Mouse (Mus musculus): Measurements from ENCODE around the gene Kcnq2. TPM values are rescaled to one million over a fixed set of nuclear protein-coding genes. Genes with fewer than 3 reads are reported as not detected.

Kcnq2 gene
- polyA plus RNA-seq, 1 experiment: not detected

DNA sequence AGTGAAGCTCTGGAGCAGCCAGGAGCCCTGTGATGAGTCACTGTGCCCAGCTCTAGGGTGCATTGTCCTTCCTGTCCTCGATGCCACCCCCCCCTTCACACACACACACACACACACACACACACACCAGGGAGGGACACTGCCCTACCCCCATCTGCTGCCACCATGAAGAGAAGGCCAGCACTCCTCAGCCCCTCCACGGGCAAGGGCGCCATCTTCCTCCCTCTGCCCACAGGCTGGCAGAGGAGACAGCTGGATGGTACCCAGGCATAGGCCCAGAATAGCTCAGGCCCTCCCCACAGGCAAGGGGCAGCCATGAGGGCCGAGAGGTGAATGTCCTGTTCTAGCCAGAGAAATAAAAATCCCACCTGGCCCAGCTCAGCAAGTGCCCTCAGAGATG lies 20.7 kb upstream of the Kcnq2 start:
- Histone ChIP-seq H3K27me3 (ENCODE audit: control insufficient read depth, insufficient read depth, low read length) (0 out of 2 replicates have a peak, but pooled peaks cover 5% of the 10 kb centered on the region), H3K27ac (ENCODE audit: insufficient read depth, low read length) (no peak overlapping the region), H3K4me1 (ENCODE audit: control insufficient read depth, insufficient read depth, insufficient read length) (no peaks in the 10 kb centered on the region; the same call in 1 of the 2 replicates), H3K36me3 (ENCODE audit: control insufficient read depth, insufficient read depth, low read length) (no peaks in the 10 kb centered on the region), H3K4me3 (ENCODE audit: extremely low read depth, insufficient read depth, insufficient read length) (no peak overlapping the region)
- TF ChIP-seq CTCF (IDR thresholded peaks at IDR 0.05; ENCODE audit: extremely low read depth, insufficient read depth, insufficient read length, insufficient replicate concordance) (no peak), POLR2A (IDR thresholded peaks at IDR 0.05; ENCODE audit: low read depth, low read length) (no peak)
- DNase-seq (ENCODE audit: low read depth in 1 of 2, low spot score in 2 of 2): no peak
- WGBS: 50% methylated on average over 4 of the region's 4 CpGs

DNA sequence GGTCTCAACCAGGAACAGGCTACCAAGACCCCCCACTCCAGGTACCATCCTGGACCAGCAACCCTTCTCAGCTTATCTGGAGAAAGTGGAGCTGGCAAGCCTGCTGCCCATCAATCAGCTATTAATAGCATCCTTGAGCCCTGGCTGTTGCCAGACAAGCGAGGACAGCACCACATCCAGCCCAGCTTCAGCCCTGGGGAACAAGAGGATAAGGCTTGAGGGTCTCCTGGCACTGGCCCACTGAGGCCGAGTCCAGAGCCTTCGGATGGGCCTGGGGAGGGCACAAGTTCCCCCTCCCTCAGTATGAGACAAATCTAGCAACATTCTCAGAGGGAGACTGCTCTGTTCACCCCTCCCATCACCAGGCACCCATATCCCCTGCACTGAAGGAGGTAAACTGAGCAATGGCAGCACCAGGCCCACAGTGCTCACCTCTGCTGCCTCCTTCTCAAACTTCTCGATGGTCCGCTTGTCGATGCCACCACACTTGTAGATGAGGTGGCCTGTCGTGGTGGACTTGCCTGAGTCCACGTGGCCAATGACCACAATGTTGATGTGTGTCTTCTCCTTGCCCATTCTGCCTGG lies 19.8 kb upstream of the Kcnq2 start:
- WGBS: 83% methylated on average over 8 of the region's 8 CpGs
- TF ChIP-seq POLR2A (IDR thresholded peaks at IDR 0.05; ENCODE audit: low read depth, low read length): no peak
- TF ChIP-seq CTCF (IDR thresholded peaks at IDR 0.05; ENCODE audit: extremely low read depth, insufficient read depth, insufficient read length, insufficient replicate concordance): no peak
- DNase-seq (ENCODE audit: low read depth in 1 of 2, low spot score in 2 of 2): no peak
- Histone ChIP-seq H3K27me3 (ENCODE audit: control insufficient read depth, insufficient read depth, low read length) (0 out of 2 replicates have a peak, but pooled peaks cover 5% of the 10 kb centered on the region), H3K4me1 (ENCODE audit: control insufficient read depth, insufficient read depth, insufficient read length) (no peaks in the 10 kb centered on the region; the same call in 1 of the 2 replicates), H3K36me3 (ENCODE audit: control insufficient read depth, insufficient read depth, low read length) (no peaks in the 10 kb centered on the region), H3K27ac (ENCODE audit: insufficient read depth, low read length) (no peak overlapping the region), H3K4me3 (ENCODE audit: extremely low read depth, insufficient read depth, insufficient read length) (no peak overlapping the region)

DNA sequence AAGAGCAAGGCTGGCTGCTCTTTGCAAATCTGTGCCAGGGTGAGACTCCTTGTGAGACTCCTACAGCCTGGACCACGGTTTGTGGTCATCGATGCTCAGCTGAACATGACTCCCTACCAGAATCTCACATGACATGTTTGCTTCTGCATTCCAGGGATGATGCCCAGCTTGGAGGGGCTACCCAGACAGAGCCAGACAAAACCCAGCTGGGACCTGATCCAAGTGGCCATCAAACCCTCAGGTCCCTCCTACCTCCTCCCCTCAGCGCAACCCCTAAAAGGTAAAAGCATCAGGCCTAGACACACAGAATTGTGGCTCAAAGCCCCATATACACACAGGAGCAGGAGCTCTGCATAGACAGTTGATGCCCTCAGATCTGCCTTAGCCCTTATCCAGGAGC lies 19.3 kb upstream of the Kcnq2 start:
- H3K4me3 ChIP-seq (ENCODE audit: extremely low read depth, insufficient read depth, insufficient read length): no peak overlapping the region
- no peak overlapping the region for H3K27ac ChIP-seq (ENCODE audit: insufficient read depth, low read length)
- TF ChIP-seq CTCF (IDR thresholded peaks at IDR 0.05; ENCODE audit: extremely low read depth, insufficient read depth, insufficient read length, insufficient replicate concordance) (no peak), POLR2A (IDR thresholded peaks at IDR 0.05; ENCODE audit: low read depth, low read length) (no peak)
- no peaks in the 10 kb centered on the region; the same call in 1 of the 2 replicates for H3K4me1 ChIP-seq (ENCODE audit: control insufficient read depth, insufficient read depth, insufficient read length)
- DNase-seq (ENCODE audit: low read depth in 1 of 2, low spot score in 2 of 2): no peak
- 0 out of 2 replicates have a peak, but pooled peaks cover 5% of the 10 kb centered on the region for H3K27me3 ChIP-seq (ENCODE audit: control insufficient read depth, insufficient read depth, low read length)
- WGBS: 85% methylated on average over 3 of the region's 3 CpGs
- no peaks in the 10 kb centered on the region for H3K36me3 ChIP-seq (ENCODE audit: control insufficient read depth, insufficient read depth, low read length)

DNA sequence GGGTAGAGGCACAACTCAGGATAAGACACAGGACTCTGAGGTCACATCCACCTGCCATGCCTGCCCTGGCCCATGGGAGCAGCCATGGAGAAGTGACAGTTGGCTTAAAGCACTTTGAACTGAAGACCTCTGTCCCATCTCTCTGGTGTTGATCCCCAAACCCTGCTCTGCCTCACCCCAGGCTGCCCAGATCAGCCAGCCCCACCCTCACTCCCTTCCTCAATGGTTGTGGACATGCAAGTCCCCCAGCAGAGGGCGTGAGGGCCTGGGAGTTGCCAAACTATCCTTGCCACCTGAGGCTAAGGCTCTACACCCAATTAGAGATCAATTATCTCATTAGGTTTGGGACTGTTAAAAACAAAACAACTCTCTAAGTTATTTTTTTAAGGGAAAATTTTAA lies 18.7 kb upstream of the Kcnq2 start:
- no peaks in the 10 kb centered on the region for H3K36me3 ChIP-seq (ENCODE audit: control insufficient read depth, insufficient read depth, low read length)
- H3K27me3 ChIP-seq (ENCODE audit: control insufficient read depth, insufficient read depth, low read length): 0 out of 2 replicates have a peak, but pooled peaks cover 5% of the 10 kb centered on the region
- WGBS: 8% methylated on average over 1 of the region's 1 CpGs
- no peaks in the 10 kb centered on the region; the same call in 1 of the 2 replicates for H3K4me1 ChIP-seq (ENCODE audit: control insufficient read depth, insufficient read depth, insufficient read length)
- no peak overlapping the region for H3K4me3 ChIP-seq (ENCODE audit: extremely low read depth, insufficient read depth, insufficient read length)
- TF ChIP-seq POLR2A (IDR thresholded peaks at IDR 0.05; ENCODE audit: low read depth, low read length) (no peak), CTCF (IDR thresholded peaks at IDR 0.05; ENCODE audit: extremely low read depth, insufficient read depth, insufficient read length, insufficient replicate concordance) (peak; percentile 24; the same call in 1 of the 2 replicates)
- peak in 1 of 2 experiments; percentile 12 for DNase-seq (ENCODE audit: low read depth in 1 of 2, low spot score in 2 of 2)
- no peak overlapping the region for H3K27ac ChIP-seq (ENCODE audit: insufficient read depth, low read length)

DNA sequence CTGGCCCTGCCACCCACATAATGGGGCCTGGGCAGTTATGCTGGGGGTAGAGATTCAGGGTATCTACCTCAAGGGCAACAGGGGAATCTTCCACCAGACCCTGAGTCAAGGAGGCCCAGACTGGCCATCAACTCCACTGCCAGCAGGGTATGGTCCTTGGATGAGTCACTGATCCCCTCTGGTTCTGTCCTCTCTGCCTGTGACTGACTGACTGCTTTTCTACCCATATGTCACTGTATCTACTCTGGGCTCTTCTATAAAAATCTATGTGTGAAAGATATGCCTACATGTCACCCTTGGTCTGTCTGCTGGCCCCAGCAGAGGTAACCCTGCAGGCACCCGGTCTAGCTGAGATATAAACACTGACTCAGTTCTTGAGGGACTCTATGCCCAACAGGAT lies 18.0 kb upstream of the Kcnq2 start:
- Histone ChIP-seq H3K36me3 (ENCODE audit: control insufficient read depth, insufficient read depth, low read length) (no peaks in the 10 kb centered on the region), H3K4me3 (ENCODE audit: extremely low read depth, insufficient read depth, insufficient read length) (no peak overlapping the region), H3K4me1 (ENCODE audit: control insufficient read depth, insufficient read depth, insufficient read length) (no peaks in the 10 kb centered on the region; the same call in 1 of the 2 replicates), H3K27ac (ENCODE audit: insufficient read depth, low read length) (no peak overlapping the region), H3K27me3 (ENCODE audit: control insufficient read depth, insufficient read depth, low read length) (0 out of 2 replicates have a peak, but pooled peaks cover 5% of the 10 kb centered on the region)
- WGBS: 83% methylated on average over 1 of the region's 1 CpGs
- TF ChIP-seq CTCF (IDR thresholded peaks at IDR 0.05; ENCODE audit: extremely low read depth, insufficient read depth, insufficient read length, insufficient replicate concordance) (no peak), POLR2A (IDR thresholded peaks at IDR 0.05; ENCODE audit: low read depth, low read length) (no peak)
- no peak for DNase-seq (ENCODE audit: low read depth in 1 of 2, low spot score in 2 of 2)

DNA sequence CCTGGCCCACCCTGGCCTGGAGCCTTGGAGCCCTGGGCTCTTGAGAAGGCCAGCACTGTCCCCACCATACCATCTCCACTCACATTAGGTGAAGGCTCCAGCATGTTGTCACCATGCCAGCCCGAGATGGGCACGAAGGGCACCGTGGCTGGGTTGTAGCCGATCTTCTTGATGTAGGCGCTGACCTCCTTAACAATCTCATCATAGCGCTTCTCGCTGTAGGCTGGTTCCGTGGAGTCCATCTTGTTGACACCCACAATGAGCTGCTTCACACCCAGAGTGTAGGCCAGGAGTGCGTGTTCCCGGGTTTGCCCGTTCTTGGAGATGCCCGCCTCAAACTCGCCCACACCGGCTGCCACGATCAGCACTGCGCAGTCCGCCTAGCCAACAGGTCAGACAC lies 17.6 kb upstream of the Kcnq2 start:
- Histone ChIP-seq H3K27me3 (ENCODE audit: control insufficient read depth, insufficient read depth, low read length) (0 out of 2 replicates have a peak, but pooled peaks cover 5% of the 10 kb centered on the region), H3K27ac (ENCODE audit: insufficient read depth, low read length) (no peak overlapping the region), H3K36me3 (ENCODE audit: control insufficient read depth, insufficient read depth, low read length) (no peaks in the 10 kb centered on the region), H3K4me3 (ENCODE audit: extremely low read depth, insufficient read depth, insufficient read length) (no peak overlapping the region), H3K4me1 (ENCODE audit: control insufficient read depth, insufficient read depth, insufficient read length) (peaks cover 2% of the 10 kb centered on the region; the same call in 1 of the 2 replicates)
- 90% methylated on average over 17 of the region's 17 CpGs for WGBS
- DNase-seq (ENCODE audit: low read depth in 1 of 2, low spot score in 2 of 2): no peak
- no peak for TF ChIP-seq CTCF (IDR thresholded peaks at IDR 0.05; ENCODE audit: extremely low read depth, insufficient read depth, insufficient read length, insufficient replicate concordance)
- no peak for TF ChIP-seq POLR2A (IDR thresholded peaks at IDR 0.05; ENCODE audit: low read depth, low read length)

DNA sequence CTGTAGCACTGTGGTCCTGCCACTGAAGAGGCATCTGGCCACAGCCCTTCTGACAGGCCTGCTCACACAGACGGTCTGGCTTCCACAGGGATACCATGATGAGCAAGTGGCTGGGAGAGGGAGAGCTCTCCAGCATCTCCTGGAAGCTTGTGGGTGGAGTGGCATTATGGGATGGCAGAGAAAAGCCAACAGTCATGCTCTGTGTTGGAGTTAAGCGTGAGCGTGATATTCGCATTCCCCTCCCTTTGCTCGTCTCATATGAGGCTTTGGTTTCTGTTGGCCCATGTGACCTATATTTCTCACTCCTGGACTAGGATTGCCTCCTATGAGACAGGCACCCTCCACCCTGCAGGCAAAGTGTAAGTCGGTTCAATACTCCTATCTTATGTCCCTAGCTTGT lies 15.2 kb upstream of the Kcnq2 start:
- no peak for DNase-seq (ENCODE audit: low read depth in 1 of 2, low spot score in 2 of 2)
- TF ChIP-seq POLR2A (IDR thresholded peaks at IDR 0.05; ENCODE audit: low read depth, low read length): no peak
- TF ChIP-seq CTCF (IDR thresholded peaks at IDR 0.05; ENCODE audit: extremely low read depth, insufficient read depth, insufficient read length, insufficient replicate concordance): no peak
- H3K27me3 ChIP-seq (ENCODE audit: control insufficient read depth, insufficient read depth, low read length): no peaks in the 10 kb centered on the region

More for the DNA sequence above, 15.2 kb upstream of the Kcnq2 start:
- WGBS: 66% methylated on average over 6 of the region's 6 CpGs
- Histone ChIP-seq H3K4me3 (ENCODE audit: extremely low read depth, insufficient read depth, insufficient read length) (no peak overlapping the region), H3K27ac (ENCODE audit: insufficient read depth, low read length) (no peak overlapping the region), H3K36me3 (ENCODE audit: control insufficient read depth, insufficient read depth, low read length) (no peaks in the 10 kb centered on the region), H3K4me1 (ENCODE audit: control insufficient read depth, insufficient read depth, insufficient read length) (peaks cover 2% of the 10 kb centered on the region; the same call in 1 of the 2 replicates)

All from spleen, adult 2 months (tissue).